Mouse (Mus musculus): ENCODE measurements around the gene Hcrtr1. TPM values are rescaled to one million over a fixed set of nuclear protein-coding genes. Genes with fewer than 3 reads are reported as not detected.

Hcrtr1 gene
- total RNA-seq, 1 experiment = 0.22 TPM

DNA sequence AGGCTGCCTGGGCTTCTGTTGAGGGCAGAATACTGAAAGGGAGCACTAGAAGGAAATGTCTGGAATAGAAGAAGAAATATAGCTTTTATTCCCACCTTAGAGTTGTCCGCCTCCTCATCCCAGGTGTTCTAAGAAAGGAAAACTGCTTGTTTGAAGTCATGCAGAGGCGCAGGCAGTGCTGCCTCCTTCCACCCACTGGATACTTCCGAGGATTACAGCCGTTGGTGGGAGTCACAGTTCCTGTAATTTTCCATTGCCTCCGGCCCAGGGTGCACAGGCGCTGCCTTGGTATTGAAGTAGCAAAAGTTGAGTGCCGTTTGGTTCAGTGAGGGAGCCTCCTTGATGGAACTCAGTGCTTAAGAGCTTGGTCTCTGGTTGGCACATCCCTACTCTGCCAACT, 29.1 kb downstream of the Hcrtr1 start:
- H3K9me3 ChIP-seq (ENCODE audit: control insufficient read depth, insufficient read depth, low read depth, low read length) = no peaks in the 10 kb centered on the region
- H3K36me3 ChIP-seq (ENCODE audit: control insufficient read depth, insufficient read depth, low read length, poor library complexity, severe bottlenecking) = no peaks in the 10 kb centered on the region
- in situ Hi-C loops (cut with MboI; ENCODE audit: low sequenced_read_pairs in 2 of 2, unreplicated experiment in 2 of 2) = no loop called here
- peaks cover 0 to 3% of the 10 kb centered on the region in 2 experiments; a peak in 1 of 4 replicates for H3K4me1 ChIP-seq (ENCODE audit: control insufficient read depth in 2 of 2, insufficient read depth in 2 of 2, low read length in 2 of 2, poor library complexity in 1 of 2)
- no peak for TF ChIP-seq ZC3H11A (IDR thresholded peaks at IDR 0.05; ENCODE audit: borderline replicate concordance, low read depth, low read length)
- no peak overlapping the region for H3K4me3 ChIP-seq (ENCODE audit: insufficient read depth in 1 of 2, low read depth in 1 of 2, low read length in 2 of 2, poor library complexity in 1 of 2, severe bottlenecking in 1 of 2)
- no peak overlapping the region for H3K9ac ChIP-seq (ENCODE audit: insufficient read depth, low read depth, low read length, poor library complexity, severe bottlenecking)
- no peak overlapping the region for H3K27ac ChIP-seq (ENCODE audit: insufficient read depth, low read depth, low read length, poor library complexity, severe bottlenecking)
- no peak for DNase-seq (ENCODE audit: low read depth, low spot score)

GRCm38 (mm10) chr4:130109666-130110065, 29.5 kb downstream of the Hcrtr1 start:
- Histone ChIP-seq H3K4me1 (ENCODE audit: control insufficient read depth in 2 of 2, insufficient read depth in 2 of 2, low read length in 2 of 2, poor library complexity in 1 of 2) (peaks cover 0 to 3% of the 10 kb centered on the region in 2 experiments; a peak in 1 of 4 replicates), H3K4me3 (ENCODE audit: insufficient read depth in 1 of 2, low read depth in 1 of 2, low read length in 2 of 2, poor library complexity in 1 of 2, severe bottlenecking in 1 of 2) (no peak overlapping the region), H3K9me3 (ENCODE audit: control insufficient read depth, insufficient read depth, low read depth, low read length) (no peaks in the 10 kb centered on the region), H3K27ac (ENCODE audit: insufficient read depth, low read depth, low read length, poor library complexity, severe bottlenecking) (no peak overlapping the region), H3K9ac (ENCODE audit: insufficient read depth, low read depth, low read length, poor library complexity, severe bottlenecking) (no peak overlapping the region), H3K36me3 (ENCODE audit: control insufficient read depth, insufficient read depth, low read length, poor library complexity, severe bottlenecking) (no peaks in the 10 kb centered on the region)
- no peak for DNase-seq (ENCODE audit: low read depth, low spot score)
- TF ChIP-seq ZC3H11A (IDR thresholded peaks at IDR 0.05; ENCODE audit: borderline replicate concordance, low read depth, low read length) = no peak
- in situ Hi-C loops (cut with MboI; ENCODE audit: low sequenced_read_pairs in 2 of 2, unreplicated experiment in 2 of 2) = no loop called here

DNA sequence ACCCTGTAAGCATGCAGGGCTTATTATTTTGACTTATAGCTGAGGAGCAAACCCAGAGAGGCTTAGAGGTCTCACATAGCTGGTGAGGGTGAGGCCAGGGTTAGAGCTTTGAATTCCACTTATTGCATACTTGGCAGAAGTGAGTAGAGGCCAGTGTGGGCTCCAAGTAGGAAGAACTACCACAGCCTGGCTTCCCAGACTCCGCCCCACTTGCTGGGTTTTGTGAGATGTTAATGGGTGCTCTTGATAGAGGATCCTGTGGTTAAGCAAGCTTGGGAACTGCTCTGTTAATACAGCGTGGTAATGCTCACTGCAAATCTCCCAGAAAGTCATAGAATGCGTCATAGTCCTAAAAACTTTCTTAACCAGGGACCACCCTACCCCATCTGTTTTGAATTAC, 30.2 kb downstream of the Hcrtr1 start:
- no peak overlapping the region for H3K4me3 ChIP-seq (ENCODE audit: insufficient read depth in 1 of 2, low read depth in 1 of 2, low read length in 2 of 2, poor library complexity in 1 of 2, severe bottlenecking in 1 of 2)
- no peaks in the 10 kb centered on the region for H3K36me3 ChIP-seq (ENCODE audit: control insufficient read depth, insufficient read depth, low read length, poor library complexity, severe bottlenecking)
- no peak for DNase-seq (ENCODE audit: low read depth, low spot score)
- TF ChIP-seq CHD2 (IDR thresholded peaks at IDR 0.05; ENCODE audit: low read depth, low read length) (no peak), HCFC1 (IDR thresholded peaks at IDR 0.05; ENCODE audit: borderline replicate concordance, insufficient read depth, low read length) (no peak), MAFK (IDR thresholded peaks at IDR 0.05; ENCODE audit: insufficient read depth, low read depth, low read length) (no peak), ZC3H11A (IDR thresholded peaks at IDR 0.05; ENCODE audit: borderline replicate concordance, low read depth, low read length) (no peak), ZNF384 (IDR thresholded peaks at IDR 0.05; ENCODE audit: low read depth, low read length) (no peak)
- no peaks in the 10 kb centered on the region for H3K9me3 ChIP-seq (ENCODE audit: control insufficient read depth, insufficient read depth, low read depth, low read length)
- in situ Hi-C loops (cut with MboI; ENCODE audit: low sequenced_read_pairs in 2 of 2, unreplicated experiment in 2 of 2) = no loop called here
- H3K9ac ChIP-seq (ENCODE audit: insufficient read depth, low read depth, low read length, poor library complexity, severe bottlenecking) = no peak overlapping the region
- peaks cover 0 to 3% of the 10 kb centered on the region in 2 experiments; a peak in 1 of 4 replicates for H3K4me1 ChIP-seq (ENCODE audit: control insufficient read depth in 2 of 2, insufficient read depth in 2 of 2, low read length in 2 of 2, poor library complexity in 1 of 2)
- H3K27ac ChIP-seq (ENCODE audit: insufficient read depth, low read depth, low read length, poor library complexity, severe bottlenecking) = no peak overlapping the region

GRCm38 (mm10) chr4:130107444-130108131, 31.6 kb downstream of the Hcrtr1 start:
- Histone ChIP-seq H3K36me3 (ENCODE audit: control insufficient read depth, insufficient read depth, low read length, poor library complexity, severe bottlenecking) (no peaks in the 10 kb centered on the region), H3K9ac (ENCODE audit: insufficient read depth, low read depth, low read length, poor library complexity, severe bottlenecking) (peak overlapping the region; percentile 75), H3K4me3 (ENCODE audit: insufficient read depth in 1 of 2, low read depth in 1 of 2, low read length in 2 of 2, poor library complexity in 1 of 2, severe bottlenecking in 1 of 2) (peak overlapping the region; percentile 77 to 86), H3K27ac (ENCODE audit: insufficient read depth, low read depth, low read length, poor library complexity, severe bottlenecking) (peak overlapping the region; percentile 87), H3K9me3 (ENCODE audit: control insufficient read depth, insufficient read depth, low read depth, low read length) (no peaks in the 10 kb centered on the region), H3K4me1 (ENCODE audit: control insufficient read depth in 2 of 2, insufficient read depth in 2 of 2, low read length in 2 of 2, poor library complexity in 1 of 2) (peaks cover 0 to 5% of the 10 kb centered on the region in 2 experiments; a peak in 2 of 4 replicates)
- DNase-seq (ENCODE audit: low read depth, low spot score) = peak; percentile 100
- in situ Hi-C loops (cut with MboI; ENCODE audit: low sequenced_read_pairs in 2 of 2, unreplicated experiment in 2 of 2) = no loop called here
- no peak for TF ChIP-seq CHD2 (IDR thresholded peaks at IDR 0.05; ENCODE audit: low read depth, low read length)
- TF ChIP-seq HCFC1 (IDR thresholded peaks at IDR 0.05; ENCODE audit: borderline replicate concordance, insufficient read depth, low read length) = peak; percentile 50; the same call in 1 of the 2 replicates

DNA sequence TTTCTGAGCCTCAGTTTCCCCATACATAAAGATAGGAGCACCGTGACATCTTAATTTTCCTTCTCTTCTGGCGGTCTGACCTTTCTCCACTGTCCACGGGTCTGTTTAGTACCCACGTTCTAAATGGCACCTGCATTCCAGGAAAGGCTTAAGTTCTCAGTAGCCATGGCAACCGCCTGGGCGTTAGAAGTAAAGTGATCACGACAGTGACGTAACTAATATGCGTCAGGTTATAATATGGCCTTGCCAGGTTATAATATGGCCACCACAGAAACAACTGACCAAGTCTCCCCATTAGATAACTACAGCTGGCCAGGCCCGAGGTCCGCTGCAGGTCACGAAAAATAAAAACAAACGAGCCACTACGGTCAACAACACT, 32.1 kb downstream of the Hcrtr1 start:
- in situ Hi-C loops (cut with MboI; ENCODE audit: low sequenced_read_pairs in 2 of 2, unreplicated experiment in 2 of 2) = no loop called here
- Histone ChIP-seq H3K9me3 (ENCODE audit: control insufficient read depth, insufficient read depth, low read depth, low read length) (no peaks in the 10 kb centered on the region), H3K27ac (ENCODE audit: insufficient read depth, low read depth, low read length, poor library complexity, severe bottlenecking) (peak overlapping the region; percentile 50; the same call in 1 of the 2 replicates), H3K9ac (ENCODE audit: insufficient read depth, low read depth, low read length, poor library complexity, severe bottlenecking) (no peak overlapping the region; the same call in 1 of the 2 replicates), H3K4me3 (ENCODE audit: insufficient read depth in 1 of 2, low read depth in 1 of 2, low read length in 2 of 2, poor library complexity in 1 of 2, severe bottlenecking in 1 of 2) (peak overlapping the region; percentile 77 to 86), H3K36me3 (ENCODE audit: control insufficient read depth, insufficient read depth, low read length, poor library complexity, severe bottlenecking) (no peaks in the 10 kb centered on the region), H3K4me1 (ENCODE audit: control insufficient read depth in 2 of 2, insufficient read depth in 2 of 2, low read length in 2 of 2, poor library complexity in 1 of 2) (peaks cover 0 to 6% of the 10 kb centered on the region in 2 experiments; a peak in 2 of 4 replicates)
- no peak for DNase-seq (ENCODE audit: low read depth, low spot score)
- TF ChIP-seq HCFC1 (IDR thresholded peaks at IDR 0.05; ENCODE audit: borderline replicate concordance, insufficient read depth, low read length) (peak; percentile 43; the same call in 1 of the 2 replicates), MAFK (IDR thresholded peaks at IDR 0.05; ENCODE audit: insufficient read depth, low read depth, low read length) (no peak), CHD2 (IDR thresholded peaks at IDR 0.05; ENCODE audit: low read depth, low read length) (no peak)
